Mouse (Mus musculus): ENCODE data around the gene Cep57. TPM values are rescaled to one million over a fixed set of nuclear protein-coding genes. Genes with fewer than 3 reads are reported as not detected.

Cep57 gene
- polyA plus RNA-seq, 1 experiment: 19.2 TPM

GRCm38 (mm10) chr9:13847591-13847990, 20.7 kb upstream of the Cep57 start:
- Histone ChIP-seq H3K27ac (ENCODE audit: insufficient read depth, low read length) (no peak overlapping the region), H3K4me1 (ENCODE audit: control insufficient read depth, insufficient read depth, low read length) (no peaks in the 10 kb centered on the region), H3K4me3 (ENCODE audit: insufficient read depth, low read length) (no peak overlapping the region)
- TF ChIP-seq CTCF (IDR thresholded peaks at IDR 0.05; ENCODE audit: extremely low read depth, insufficient read depth, low read length) (no peak), POLR2A (IDR thresholded peaks at IDR 0.05; ENCODE audit: extremely low read depth, insufficient read depth, low read length) (no peak)

GRCm38 (mm10) chr9:13836726-13837125, 9.8 kb upstream of the Cep57 start:
- no peak overlapping the region for H3K4me3 ChIP-seq (ENCODE audit: insufficient read depth, low read length)
- no peaks in the 10 kb centered on the region for H3K4me1 ChIP-seq (ENCODE audit: control insufficient read depth, insufficient read depth, low read length)
- no peak overlapping the region for H3K27ac ChIP-seq (ENCODE audit: insufficient read depth, low read length)
- TF ChIP-seq POLR2A (IDR thresholded peaks at IDR 0.05; ENCODE audit: extremely low read depth, insufficient read depth, low read length) (no peak), CTCF (IDR thresholded peaks at IDR 0.05; ENCODE audit: extremely low read depth, insufficient read depth, low read length) (no peak)

- Histone ChIP-seq H3K27ac (ENCODE audit: insufficient read depth, low read length) (no peak overlapping the region), H3K4me3 (ENCODE audit: insufficient read depth, low read length) (no peak overlapping the region), H3K4me1 (ENCODE audit: control insufficient read depth, insufficient read depth, low read length) (no peaks in the 10 kb centered on the region)
- TF ChIP-seq CTCF (IDR thresholded peaks at IDR 0.05; ENCODE audit: extremely low read depth, insufficient read depth, low read length) (no peak), POLR2A (IDR thresholded peaks at IDR 0.05; ENCODE audit: extremely low read depth, insufficient read depth, low read length) (no peak)
Observed at GRCm38 (mm10) chr9:13835256-13835655, 8.3 kb upstream of the Cep57 start.

- H3K4me1 ChIP-seq (ENCODE audit: control insufficient read depth, insufficient read depth, low read length): no peaks in the 10 kb centered on the region; the same call in 1 of the 2 replicates
- H3K4me3 ChIP-seq (ENCODE audit: insufficient read depth, low read length): peak overlapping the region; percentile 45
- TF ChIP-seq POLR2A (IDR thresholded peaks at IDR 0.05; ENCODE audit: extremely low read depth, insufficient read depth, low read length) (0 out of 2 replicates have a peak, but pooled peaks have one; percentile 11), CTCF (IDR thresholded peaks at IDR 0.05; ENCODE audit: extremely low read depth, insufficient read depth, low read length) (no peak)
- peak overlapping the region; percentile 89 for H3K27ac ChIP-seq (ENCODE audit: insufficient read depth, low read length)
Observed at GRCm38 (mm10) chr9:13828087-13828441, 1.2 kb upstream of the Cep57 start.

- Histone ChIP-seq H3K4me1 (ENCODE audit: control insufficient read depth, insufficient read depth, low read length) (no peaks in the 10 kb centered on the region; the same call in 1 of the 2 replicates), H3K27ac (ENCODE audit: insufficient read depth, low read length) (peak within 1 kb of the TSS; percentile 89), H3K4me3 (ENCODE audit: insufficient read depth, low read length) (peak within 1 kb of the TSS; percentile 45)
- TF ChIP-seq CTCF (IDR thresholded peaks at IDR 0.05; ENCODE audit: extremely low read depth, insufficient read depth, low read length) (no peak), POLR2A (IDR thresholded peaks at IDR 0.05; ENCODE audit: extremely low read depth, insufficient read depth, low read length) (peak; percentile 75)
Observed at GRCm38 (mm10) chr9:13827406-13828086, 639 bp upstream of the Cep57 start, which contains the start of gene Fam76b. Gene Fam76b, plus strand, starts transcription at chr9:13827716.

- H3K4me3 ChIP-seq (ENCODE audit: insufficient read depth, low read length): peak overlapping the region; percentile 45
- TF ChIP-seq CTCF (IDR thresholded peaks at IDR 0.05; ENCODE audit: extremely low read depth, insufficient read depth, low read length) (no peak), POLR2A (IDR thresholded peaks at IDR 0.05; ENCODE audit: extremely low read depth, insufficient read depth, low read length) (no peak)
- peak overlapping the region; percentile 51 for H3K27ac ChIP-seq (ENCODE audit: insufficient read depth, low read length)
- no peaks in the 10 kb centered on the region; the same call in 1 of the 2 replicates for H3K4me1 ChIP-seq (ENCODE audit: control insufficient read depth, insufficient read depth, low read length)
Observed at GRCm38 (mm10) chr9:13826391-13826805, 509 bp downstream of the Cep57 start.

GRCm38 (mm10) chr9:13825896-13826295, 1.0 kb downstream of the Cep57 start:
- H3K27ac ChIP-seq (ENCODE audit: insufficient read depth, low read length): no peak overlapping the region
- TF ChIP-seq POLR2A (IDR thresholded peaks at IDR 0.05; ENCODE audit: extremely low read depth, insufficient read depth, low read length): no peak
- TF ChIP-seq CTCF (IDR thresholded peaks at IDR 0.05; ENCODE audit: extremely low read depth, insufficient read depth, low read length): no peak

GRCm38 (mm10) chr9:13820774-13821173, 6.1 kb downstream of the Cep57 start:
- no peak overlapping the region for H3K4me3 ChIP-seq (ENCODE audit: insufficient read depth, low read length)
- TF ChIP-seq POLR2A (IDR thresholded peaks at IDR 0.05; ENCODE audit: extremely low read depth, insufficient read depth, low read length) (no peak), CTCF (IDR thresholded peaks at IDR 0.05; ENCODE audit: extremely low read depth, insufficient read depth, low read length) (no peak)
- H3K4me1 ChIP-seq (ENCODE audit: control insufficient read depth, insufficient read depth, low read length): no peaks in the 10 kb centered on the region
- no peak overlapping the region for H3K27ac ChIP-seq (ENCODE audit: insufficient read depth, low read length)

More at GRCm38 (mm10) chr9:13825896-13826295, 1.0 kb downstream of the Cep57 start:
- Histone ChIP-seq H3K4me1 (ENCODE audit: control insufficient read depth, insufficient read depth, low read length) (no peaks in the 10 kb centered on the region; the same call in 1 of the 2 replicates), H3K4me3 (ENCODE audit: insufficient read depth, low read length) (peak overlapping the region; percentile 45; the same call in 1 of the 2 replicates)

GRCm38 (mm10) chr9:13818369-13818768, 8.5 kb downstream of the Cep57 start:
- TF ChIP-seq POLR2A (IDR thresholded peaks at IDR 0.05; ENCODE audit: extremely low read depth, insufficient read depth, low read length): no peak
- TF ChIP-seq CTCF (IDR thresholded peaks at IDR 0.05; ENCODE audit: extremely low read depth, insufficient read depth, low read length): no peak
- H3K4me1 ChIP-seq (ENCODE audit: control insufficient read depth, insufficient read depth, low read length): no peaks in the 10 kb centered on the region
- H3K4me3 ChIP-seq (ENCODE audit: insufficient read depth, low read length): no peak overlapping the region
- H3K27ac ChIP-seq (ENCODE audit: insufficient read depth, low read length): no peak overlapping the region

GRCm38 (mm10) chr9:13809937-13810336, 17.0 kb downstream of the Cep57 start:
- no peak for TF ChIP-seq POLR2A (IDR thresholded peaks at IDR 0.05; ENCODE audit: extremely low read depth, insufficient read depth, low read length)
- no peak for TF ChIP-seq CTCF (IDR thresholded peaks at IDR 0.05; ENCODE audit: extremely low read depth, insufficient read depth, low read length)
- no peak overlapping the region for H3K27ac ChIP-seq (ENCODE audit: insufficient read depth, low read length)
- H3K4me3 ChIP-seq (ENCODE audit: insufficient read depth, low read length): no peak overlapping the region
- H3K4me1 ChIP-seq (ENCODE audit: control insufficient read depth, insufficient read depth, low read length): no peaks in the 10 kb centered on the region

Data from cortical plate, adult 2 months (tissue).